In the genomic region with DNA sequence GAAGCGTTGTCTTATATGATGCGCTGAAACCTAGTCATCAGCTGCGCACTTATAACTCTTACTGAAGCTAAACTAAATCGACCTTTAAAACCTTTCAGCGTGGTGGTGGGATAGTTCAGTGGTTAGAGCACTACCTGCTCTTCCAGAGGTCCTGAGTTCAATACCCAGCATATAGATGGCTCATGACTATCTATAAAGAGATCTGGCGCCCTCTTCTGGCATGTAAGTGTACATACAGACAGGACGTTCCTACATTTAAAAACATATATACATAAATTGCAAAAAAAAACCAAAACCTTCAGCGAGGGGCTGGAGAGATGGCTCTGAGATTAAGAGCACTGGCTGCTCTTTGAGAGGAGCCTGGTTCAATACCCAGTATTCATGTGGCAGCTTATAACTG, we compare ENCODE assay signal across 10 mouse cellular contexts. TPM values are rescaled to one million over a fixed set of nuclear protein-coding genes. Genes with fewer than 3 reads are reported as not detected.
A peak's percentile ranks its signal among the peaks of the same experiment; 100 is the strongest.
DNase-seq lines count a peak whose midpoint lies in the region; ATAC-seq lines count a peak whose summit lies in the region.
"Had no signal": no experiment of that assay in that cellular context is flagged by ENCODE, and none has a peak within 500 bp of the region (broad histone marks: within the 10 kb centered on the region; RNA-seq: fewer than 3 reads in every experiment).

No protein-coding gene starts in this region.

- no peak for ATAC-seq in kidney, embryonic 14.5 days (ENCODE audit: low FRiP score, low TSS enrichment)
- ATAC-seq in intestine, embryonic 15.5 days = no peak

- peak; percentile 43 for DNase-seq in kidney, postnatal 14 days
- DNase-seq in A20 (ENCODE audit: low read depth, low spot score) = peak; percentile 80
- peak; percentile 7 to 17 for DNase-seq in CD8-positive naive resting alpha-beta T cell, adult 2 months (ENCODE audit: low read depth in 2 of 2, low spot score in 2 of 2)
- peak; percentile 47 for DNase-seq in cerebellum, adult 8-10 months
- peak; percentile 66 for DNase-seq in retina, embryonic 14.5 days (ENCODE audit: low spot score)
- DNase-seq in adrenal gland, adult 18-20 months (ENCODE audit: low spot score in 2 of 2) = no peak

- H3K27me3 ChIP-seq in kidney, embryonic 14.5 days (ENCODE audit: control insufficient read depth, insufficient read depth, low read length) = no peaks in the 10 kb centered on the region
- H3K27me3 ChIP-seq in intestine, embryonic 15.5 days (replicated peaks) = no peaks in the 10 kb centered on the region
- H3K27me3 ChIP-seq: limb, embryonic 15.5 days had no signal

- no peak overlapping the region for H3K4me2 ChIP-seq in kidney, embryonic 14.5 days (replicated peaks; ENCODE audit: low read depth, low read length)
- no peak overlapping the region for H3K4me2 ChIP-seq in intestine, embryonic 15.5 days (replicated peaks)
- H3K4me2 ChIP-seq: limb, embryonic 15.5 days had no signal

- no peak overlapping the region for H3K27ac ChIP-seq in kidney, embryonic 14.5 days (ENCODE audit: low read depth, low read length)
- no peak overlapping the region for H3K27ac ChIP-seq in intestine, embryonic 15.5 days
- H3K27ac ChIP-seq: limb, embryonic 15.5 days had no signal

- H3K9ac ChIP-seq in kidney, embryonic 14.5 days (ENCODE audit: low read depth, low read length) = no peak overlapping the region
- H3K9ac ChIP-seq in intestine, embryonic 15.5 days = no peak overlapping the region
- H3K9ac ChIP-seq: limb, embryonic 15.5 days had no signal

- no peak overlapping the region for H3K4me3 ChIP-seq in kidney, embryonic 14.5 days (ENCODE audit: low read length)
- no peak overlapping the region for H3K4me3 ChIP-seq in intestine, embryonic 15.5 days (replicated peaks)
- H3K4me3 ChIP-seq: erythroblast, embryonic 14.5 days; limb, embryonic 15.5 days had no signal

- H3K4me1 ChIP-seq in kidney, embryonic 14.5 days (ENCODE audit: control insufficient read depth, insufficient read depth, low read length) = no peaks in the 10 kb centered on the region
- no peaks in the 10 kb centered on the region for H3K4me1 ChIP-seq in intestine, embryonic 15.5 days (replicated peaks)
- H3K4me1 ChIP-seq: limb, embryonic 15.5 days had no signal

- H3K9me3 ChIP-seq in kidney, embryonic 14.5 days (ENCODE audit: control insufficient read depth, low read length) = no peaks in the 10 kb centered on the region
- no peaks in the 10 kb centered on the region for H3K9me3 ChIP-seq in intestine, embryonic 15.5 days
- H3K9me3 ChIP-seq: limb, embryonic 15.5 days had no signal

- peaks cover 3% of the 10 kb centered on the region; the same call in 1 of the 2 replicates for H3K36me3 ChIP-seq in kidney, embryonic 14.5 days (ENCODE audit: control insufficient read depth, insufficient read depth, low read length)
- no peaks in the 10 kb centered on the region for H3K36me3 ChIP-seq in intestine, embryonic 15.5 days

- WGBS in kidney, embryonic 14.5 days = 68% methylated on average over 8 of the region's 8 CpGs
- WGBS in intestine, embryonic 15.5 days = 66% methylated on average over 8 of the region's 8 CpGs

RNA-seq across cellular contexts. Expression of a gene that starts 35.8 kb away (rescaled TPM):
- polyA plus RNA-seq in kidney, embryonic 14.5 days (2014; fragmentation: Nextera tagmentation; extraction: Ambion mirVana) = 48.7 and 71.6 TPM in 2 replicates
- 10 to 100 TPM; 37.5 to 48.9 TPM for total RNA-seq in adrenal gland, adult 18-20 months (2021)
- polyA plus RNA-seq in intestine, embryonic 15.5 days (2015; fragmentation: Nextera tagmentation; extraction: Ambion mirVana) = 52.1 and 53.7 TPM in 2 replicates

RNA-seq across cellular contexts. Expression of a gene that starts 41.6 kb away (rescaled TPM):
- 25.4 and 25.7 TPM in 2 replicates for polyA plus RNA-seq in kidney, embryonic 14.5 days (2014; fragmentation: Nextera tagmentation; extraction: Ambion mirVana)
- total RNA-seq in adrenal gland, adult 18-20 months (2021) = 10 to 100 TPM; 51.9 to 92.9 TPM
- polyA plus RNA-seq in intestine, embryonic 15.5 days (2015; fragmentation: Nextera tagmentation; extraction: Ambion mirVana) = 13.5 and 14.0 TPM in 2 replicates
- polyA plus RNA-seq: erythroblast, embryonic 14.5 days had no signal

RNA-seq across cellular contexts. Expression of a gene that starts 50.0 kb away (rescaled TPM):
- 0.14 and 0.31 TPM in 2 replicates for polyA plus RNA-seq in kidney, embryonic 14.5 days (2014; fragmentation: Nextera tagmentation; extraction: Ambion mirVana)
- under 1 TPM; 0.45 to 0.70 TPM for total RNA-seq in adrenal gland, adult 18-20 months (2021)
- polyA plus RNA-seq in intestine, embryonic 15.5 days (2015; fragmentation: Nextera tagmentation; extraction: Ambion mirVana) = 1.1 and 1.2 TPM in 2 replicates
- polyA plus RNA-seq: erythroblast, embryonic 14.5 days had no signal

RNA-seq across cellular contexts. Expression of a gene that starts 53.7 kb away (rescaled TPM):
- polyA plus RNA-seq in kidney, embryonic 14.5 days (2014; fragmentation: Nextera tagmentation; extraction: Ambion mirVana) = 25.2 and 32.2 TPM in 2 replicates
- 10 to 100 TPM; 73.3 to 86.3 TPM for total RNA-seq in adrenal gland, adult 18-20 months (2021)
- 35.2 and 36.3 TPM in 2 replicates for polyA plus RNA-seq in intestine, embryonic 15.5 days (2015; fragmentation: Nextera tagmentation; extraction: Ambion mirVana)

Comparison
In these comparisons a context has a peak if more than half of its experiments do, and no peak if none do; other contexts are left out.
1. DNase-seq: peak in kidney, postnatal 14 days (single experiment), A20 (single experiment), CD8-positive naive resting alpha-beta T cell, adult 2 months (2 of 2), cerebellum, adult 8-10 months (single experiment) and retina, embryonic 14.5 days (single experiment); none in adrenal gland, adult 18-20 months (0 of 2).